Mouse (Mus musculus) gastrocnemius, postnatal 25 days (tissue): ENCODE data around the gene Endov. TPM values are rescaled to one million over a fixed set of nuclear protein-coding genes. Genes with fewer than 3 reads are reported as not detected.
A peak's percentile ranks its signal among the peaks of the same experiment; 100 is the strongest.

Experiments used
- DNase-seq: peaks from one replicate; pipeline ENCODE4 v3.0.0; 2022
- long read RNA-seq, 2 experiments: library from polyadenylated mRNA; stranded (forward); transcript quantifications; one replicate each; pipeline ENCODE4 v2.0.0; 2021
- total RNA-seq, 2 experiments: library from RNA; stranded (reverse); gene quantifications; 1 replicate in 1 of 2; 2 replicates in 1 of 2; pipeline ENCODE4 v1.2.3; 2021

The Endov gene
- total RNA-seq, result 1 to 10 TPM; 3.9 to 4.8 TPM
- long read RNA-seq, experiment 1, full-length matches to known transcripts, result 1 of 6 reads
- long read RNA-seq, experiment 1, partial matches to known transcripts, result 0 of 6 reads
- long read RNA-seq, experiment 1, other reads (novel, unspliced or antisense), result 5 of 6 reads
- long read RNA-seq, experiment 2, partial matches to known transcripts, result 0 of 5 reads
- long read RNA-seq, experiment 2, other reads (novel, unspliced or antisense), result 5 of 5 reads

GRCm38 (mm10) chr11:119490861-119491689 lies at the start of gene Endov:
TSS of gene Endov (plus strand) at chr11:119491347.
- peak; percentile 93 for DNase-seq

DNA sequence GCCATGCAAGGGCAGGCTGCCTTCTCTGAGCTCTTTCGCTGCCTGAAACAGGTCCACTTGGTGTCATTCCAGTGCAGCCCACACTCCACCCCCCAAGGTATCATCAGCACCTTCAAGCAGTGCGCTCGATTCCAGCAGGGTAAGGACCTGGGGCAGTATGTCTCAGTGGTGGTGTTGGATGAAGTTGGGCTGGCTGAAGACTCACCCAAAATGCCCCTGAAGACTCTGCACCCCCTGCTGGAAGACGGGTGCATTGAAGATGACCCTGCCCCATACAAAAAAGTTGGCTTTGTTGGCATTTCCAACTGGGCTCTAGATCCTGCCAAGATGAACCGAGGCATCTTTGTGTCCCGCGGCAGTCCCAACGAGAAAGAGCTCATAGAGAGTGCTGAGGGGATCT lies 48.9 kb upstream of the Endov start:
- no peak for DNase-seq

- no peak for DNase-seq
Observed at GRCm38 (mm10) chr11:119443442-119443841, 47.7 kb upstream of the Endov start.

DNA sequence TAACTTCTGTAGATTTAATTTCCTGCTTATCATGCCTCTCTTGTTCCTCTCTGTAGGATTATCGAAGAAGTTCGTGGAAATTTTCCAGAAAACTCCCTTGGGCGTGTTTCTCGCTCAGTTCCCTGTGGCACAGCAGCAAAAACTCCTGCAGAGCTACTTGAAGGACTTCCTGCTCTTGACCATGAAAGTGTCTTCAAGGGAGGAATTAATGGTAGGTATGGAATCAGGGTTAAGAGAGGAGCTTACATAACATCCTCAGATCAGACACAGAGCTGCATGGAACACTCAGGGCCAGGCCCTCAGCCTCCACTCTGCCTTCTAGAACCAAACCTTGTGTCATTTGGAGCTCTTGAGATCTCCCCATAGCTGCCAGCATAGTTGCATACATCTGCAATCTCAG lies 35.0 kb upstream of the Endov start:
- no peak for DNase-seq

DNA sequence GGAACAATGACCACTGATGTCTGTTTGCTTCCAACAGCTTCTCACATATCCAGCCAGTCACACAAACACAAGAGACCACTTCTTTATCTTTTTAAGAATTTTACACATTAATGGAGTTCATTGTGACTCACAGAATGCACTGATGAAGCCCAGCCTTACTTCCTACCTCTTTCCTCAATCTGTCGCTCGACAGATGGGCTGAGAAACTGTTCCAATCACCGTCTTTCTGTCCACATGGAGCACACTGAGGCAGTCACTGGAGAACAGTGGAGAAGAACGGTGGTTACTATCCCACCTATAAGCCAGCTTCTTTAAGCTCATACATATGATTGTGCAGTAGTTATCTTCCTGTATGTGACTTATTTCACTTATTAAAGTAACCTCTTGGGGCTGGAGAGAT lies 13.3 kb upstream of the Endov start:
- no peak for DNase-seq

DNA sequence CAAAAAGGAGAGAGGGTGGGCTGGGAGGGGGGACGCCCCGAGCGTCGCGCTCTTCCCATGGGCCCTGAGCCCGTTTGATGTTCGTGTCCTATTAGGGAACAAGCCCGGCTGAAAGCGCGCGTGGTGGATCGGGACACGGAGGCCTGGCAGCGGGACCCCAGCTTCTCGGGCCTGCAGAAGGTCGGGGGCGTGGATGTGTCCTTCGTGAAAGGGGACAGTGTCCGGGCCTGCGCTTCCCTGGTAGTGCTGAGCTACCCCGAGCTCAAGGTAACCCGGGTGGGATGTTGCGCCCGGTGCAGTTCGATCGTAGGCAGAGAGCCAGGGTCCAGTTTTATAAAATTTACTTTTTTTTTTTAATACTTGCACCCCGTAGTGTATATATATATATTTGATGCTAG lies 542 bp downstream of the Endov start:
- DNase-seq, result no peak

DNA sequence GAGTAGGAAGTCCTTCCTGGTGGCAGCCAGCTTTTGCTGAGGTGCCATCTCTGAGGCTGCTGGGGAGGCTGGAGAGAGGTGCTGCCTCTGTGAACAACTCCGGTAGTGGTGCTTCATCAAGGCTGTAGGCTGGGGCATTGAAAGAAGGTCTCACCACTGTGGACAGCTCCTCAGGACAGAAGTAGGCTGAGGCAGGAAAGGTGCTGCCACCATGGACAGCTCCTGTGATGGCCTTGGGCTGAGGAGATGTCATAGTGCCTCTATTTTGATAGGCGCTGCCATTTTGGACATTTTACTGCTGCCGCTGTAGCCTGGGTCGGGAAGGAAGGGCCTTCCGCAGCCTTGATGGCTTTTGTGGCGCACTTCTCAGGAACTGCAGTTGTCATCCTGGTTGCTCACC lies 1.7 kb downstream of the Endov start:
- DNase-seq, result no peak

GRCm38 (mm10) chr11:119493516-119493915 lies 2.4 kb downstream of the Endov start:
- no peak for DNase-seq

DNA sequence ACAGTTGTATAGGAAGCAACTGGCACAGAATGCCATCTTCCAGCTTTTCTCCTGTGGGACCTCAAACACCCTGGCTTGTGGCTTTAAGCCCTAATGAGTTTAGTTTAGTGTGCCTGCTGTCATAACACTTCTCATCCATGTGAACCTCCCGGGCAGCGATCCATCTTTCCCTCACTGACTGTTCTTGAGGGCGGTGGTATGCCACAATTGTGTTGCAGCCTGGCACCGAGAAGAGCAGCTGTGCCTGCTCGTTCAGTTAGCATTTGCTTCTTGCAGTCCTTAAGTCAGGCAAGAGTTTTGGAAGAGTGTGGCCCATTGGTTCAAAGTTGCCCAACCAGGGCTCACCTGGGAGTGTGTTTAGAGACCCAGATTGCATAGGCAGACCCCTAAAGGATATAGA lies 5.0 kb downstream of the Endov start:
- DNase-seq, result no peak

DNA sequence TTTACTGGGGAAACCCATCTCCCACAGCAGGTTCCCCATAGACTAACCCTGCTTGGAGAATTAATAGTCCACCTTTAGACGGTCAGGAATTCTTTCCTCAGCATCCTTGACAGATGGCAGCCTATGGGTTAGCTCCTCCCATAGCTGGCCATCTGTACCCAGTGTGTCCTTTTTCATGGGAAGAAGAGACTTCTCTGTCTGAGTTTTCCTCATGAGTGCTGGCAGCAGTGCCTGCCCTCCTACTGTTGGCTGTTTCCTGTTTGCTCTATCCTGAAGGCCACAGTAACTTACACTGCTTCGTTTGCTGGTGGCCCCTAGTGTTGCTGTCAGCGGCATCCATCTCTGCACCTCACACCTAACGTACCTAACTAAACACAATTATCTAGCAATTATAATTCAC lies 6.3 kb downstream of the Endov start:
- no peak for DNase-seq

DNA sequence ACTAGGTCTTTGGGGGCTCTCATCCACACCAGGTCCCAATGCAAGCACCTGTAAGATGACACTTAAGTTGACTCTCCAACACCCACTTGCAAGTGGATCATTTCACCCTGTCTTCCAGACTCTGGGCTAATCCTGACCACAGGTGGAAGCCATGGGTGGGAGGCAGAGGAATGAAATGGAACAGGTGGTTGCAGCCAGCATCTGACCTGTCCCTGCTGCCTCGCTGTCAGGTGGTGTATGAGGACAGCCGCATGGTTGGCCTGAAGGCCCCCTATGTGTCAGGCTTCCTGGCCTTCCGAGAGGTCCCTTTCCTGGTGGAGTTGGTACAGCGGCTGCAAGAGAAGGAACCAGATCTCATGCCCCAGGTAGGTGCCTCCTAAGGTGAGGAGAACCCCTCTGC lies 8.2 kb downstream of the Endov start:
- DNase-seq, result no peak

DNA sequence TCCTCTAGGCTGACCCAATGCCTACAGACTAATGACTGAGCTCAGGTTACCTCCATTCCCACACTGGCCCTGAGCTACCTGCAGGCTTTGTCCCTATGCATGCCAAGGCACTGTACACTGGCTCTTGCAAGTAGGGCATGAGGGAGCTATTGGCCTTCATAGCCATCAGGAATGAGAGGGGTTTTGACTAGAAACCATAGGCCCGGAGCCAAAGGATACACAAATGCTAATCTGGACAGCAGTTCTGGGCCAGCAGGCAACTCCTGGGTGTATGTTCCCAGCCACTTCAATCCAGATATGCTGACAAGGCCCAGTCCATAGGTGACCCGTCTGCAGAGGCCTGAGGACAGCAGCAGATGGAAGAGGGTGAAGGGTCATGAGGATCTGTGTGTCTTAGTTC lies 8.9 kb downstream of the Endov start:
- no peak for DNase-seq

DNA sequence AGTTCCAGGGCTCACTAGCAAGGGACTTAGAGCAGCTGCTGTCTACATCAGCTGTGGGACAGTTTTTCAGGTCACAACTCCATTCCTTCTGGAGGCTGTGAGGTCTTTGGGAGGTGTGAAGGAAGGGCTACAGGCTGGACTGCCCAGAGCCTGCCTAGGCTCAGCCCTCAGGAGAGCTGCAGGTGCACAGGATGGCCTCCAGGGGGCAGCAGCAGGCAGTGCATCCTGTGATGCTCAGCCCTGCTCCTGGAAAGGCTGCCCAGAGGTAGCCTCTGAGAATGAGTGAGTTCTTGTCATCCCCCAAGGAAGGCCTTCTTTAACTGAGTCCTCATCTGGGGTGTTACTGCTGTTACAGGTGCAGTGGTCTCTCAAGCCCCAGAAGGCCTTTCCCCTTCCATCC lies 12.5 kb downstream of the Endov start:
- peak; percentile 32 for DNase-seq

GRCm38 (mm10) chr11:119506386-119506785 lies 15.2 kb downstream of the Endov start:
- no peak for DNase-seq

GRCm38 (mm10) chr11:119507772-119508171 lies 16.6 kb downstream of the Endov start:
- DNase-seq, result no peak

GRCm38 (mm10) chr11:119509165-119509776 lies 18.1 kb downstream of the Endov start:
- no peak for DNase-seq

GRCm38 (mm10) chr11:119513038-119513659 lies 22.0 kb downstream of the Endov start:
- no peak for DNase-seq

GRCm38 (mm10) chr11:119514108-119514860 lies 23.1 kb downstream of the Endov start:
- DNase-seq, result no peak

DNA sequence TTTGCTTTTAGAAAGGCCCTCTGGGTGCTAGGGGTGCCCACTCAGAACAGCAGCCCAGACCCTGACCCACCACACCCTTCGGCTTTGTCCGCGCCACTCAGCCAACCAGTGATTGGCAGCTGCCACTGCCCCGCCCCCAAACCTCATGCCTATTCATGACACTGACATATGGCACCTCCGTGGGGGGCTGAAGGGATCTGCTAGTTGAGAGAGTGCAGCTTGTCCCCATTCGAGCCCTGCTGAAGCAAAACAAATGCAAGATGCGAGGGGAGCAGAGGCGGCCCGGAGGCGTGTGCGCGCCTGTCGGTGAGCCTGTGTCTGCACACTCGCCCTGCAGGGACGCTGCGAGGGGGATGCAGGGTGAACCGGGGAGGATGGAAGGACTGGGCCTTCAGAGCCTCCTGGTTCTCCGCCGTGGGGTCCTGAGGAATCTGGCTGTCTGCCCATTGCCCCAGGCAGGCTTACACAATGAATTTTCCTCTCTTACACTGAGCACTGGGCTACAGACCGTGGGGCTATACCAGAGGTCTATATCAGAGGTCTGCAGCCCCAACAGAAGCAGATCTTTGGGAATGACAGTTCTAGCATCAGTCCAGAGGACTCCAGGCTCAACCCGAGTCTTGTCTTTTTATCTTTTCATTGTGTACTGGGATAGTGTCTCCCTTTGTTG lies 24.0 kb downstream of the Endov start:
- no peak for DNase-seq

DNA sequence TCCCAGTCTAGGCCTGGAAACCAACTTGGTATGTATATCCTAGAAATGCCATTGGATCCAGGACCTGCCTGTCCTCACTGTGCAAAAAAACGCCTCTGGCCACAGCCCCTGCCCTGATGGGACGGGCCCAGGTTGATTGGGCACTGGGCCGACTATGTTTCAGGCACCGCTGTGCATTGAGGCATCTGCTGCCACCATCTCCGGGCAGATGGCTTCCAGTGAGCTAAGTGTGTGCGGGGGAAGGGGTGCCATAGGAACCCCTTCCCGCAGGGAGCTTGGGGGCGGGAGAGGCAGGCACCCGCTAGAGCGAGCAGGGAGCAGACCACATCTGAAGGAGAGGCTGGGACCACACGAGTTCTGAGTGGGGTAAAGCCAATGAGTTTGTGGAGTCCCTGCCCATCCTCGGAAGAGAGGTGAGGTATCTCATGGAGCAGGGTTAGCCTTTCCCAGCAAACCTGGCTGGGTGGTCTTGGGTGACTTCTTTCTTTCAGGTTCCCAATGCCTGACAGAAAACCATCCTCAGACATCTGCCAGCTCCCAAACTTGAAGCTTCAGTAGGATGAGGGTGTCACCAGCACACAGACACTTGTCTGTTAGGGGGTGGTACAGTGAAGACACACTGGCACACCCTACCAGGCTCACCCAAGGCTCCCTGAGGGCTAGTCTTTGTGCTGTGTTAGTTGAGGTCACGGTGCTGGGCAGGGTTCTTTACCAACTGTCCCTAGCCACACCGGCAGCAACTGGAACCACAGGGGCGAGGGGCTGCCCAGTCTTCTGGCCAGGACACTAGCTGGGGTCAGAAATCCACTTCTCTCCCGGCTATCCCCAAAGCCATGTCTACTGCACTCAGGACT lies 24.9 kb downstream of the Endov start:
- DNase-seq, result no peak
